Mouse (Mus musculus): ENCODE data around the gene Prtn3. TPM values are rescaled to one million over a fixed set of nuclear protein-coding genes. Genes with fewer than 3 reads are reported as not detected.

The Prtn3 gene
- polyA plus RNA-seq, 1 experiment from 2014 or later: 11.8 TPM

DNA sequence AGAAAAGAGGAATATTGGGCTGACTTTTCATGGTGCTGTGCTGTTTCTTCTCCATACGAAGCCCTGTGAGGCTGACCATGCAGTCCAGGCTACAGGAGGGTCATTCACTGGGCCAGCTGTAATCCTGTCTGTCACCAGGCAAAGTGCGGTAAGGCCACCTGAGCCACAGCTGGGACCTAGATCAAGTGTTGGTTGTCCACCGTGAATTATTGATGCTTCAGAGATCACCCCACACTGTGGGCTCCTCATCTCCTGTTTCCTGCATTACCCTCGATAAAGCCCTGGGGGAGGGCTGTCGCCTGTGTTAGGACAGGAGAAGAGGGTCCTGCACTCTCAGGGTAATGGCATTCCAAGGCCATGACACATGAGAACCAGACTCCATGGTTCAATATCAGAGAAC lies 27.7 kb upstream of the Prtn3 start:
- no peak overlapping the region for H3K4me2 ChIP-seq (replicated peaks)
- H3K27ac ChIP-seq: no peak overlapping the region
- no peak for ATAC-seq (ENCODE audit: low FRiP score)
- no peaks in the 10 kb centered on the region for H3K9me3 ChIP-seq (replicated peaks)
- WGBS: 60% methylated on average over 5 of the region's 5 CpGs
- H3K9ac ChIP-seq: no peak overlapping the region
- H3K27me3 ChIP-seq: no peaks in the 10 kb centered on the region
- H3K4me1 ChIP-seq: peaks cover 24% of the 10 kb centered on the region
- no peaks in the 10 kb centered on the region for H3K36me3 ChIP-seq
- no peak overlapping the region for H3K4me3 ChIP-seq

DNA sequence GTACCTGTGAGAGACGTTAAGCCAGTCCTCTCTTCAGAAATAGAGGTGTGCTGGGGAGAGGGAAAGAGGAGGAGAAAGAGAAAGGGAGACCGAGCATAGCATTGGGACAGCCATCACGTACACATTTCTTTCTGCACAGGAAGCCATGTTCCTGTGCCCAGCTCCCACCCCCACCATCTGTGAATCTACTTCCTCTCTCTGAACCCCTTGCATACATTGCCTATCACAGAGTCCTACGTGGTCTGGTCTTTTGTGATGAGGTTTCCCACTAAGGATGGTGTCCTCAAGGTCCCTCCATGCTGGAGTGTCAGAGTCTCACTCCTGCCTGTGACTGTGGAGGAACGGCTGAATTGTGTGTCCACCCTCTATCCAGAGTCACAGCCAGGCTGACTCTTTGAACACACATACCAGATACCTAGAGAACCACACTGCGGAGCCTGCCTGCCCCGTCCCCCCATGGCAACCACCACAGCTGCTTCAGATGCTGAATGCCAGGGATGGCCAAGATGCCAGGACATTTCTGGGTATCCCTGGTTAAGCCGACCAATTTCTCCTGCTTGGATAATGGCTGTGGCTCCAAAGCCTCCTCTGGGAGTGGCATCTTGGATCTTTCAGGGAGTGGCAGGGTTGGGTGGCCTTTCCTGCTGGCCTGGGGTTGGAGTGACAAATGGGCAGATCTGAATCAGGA lies 24.2 kb upstream of the Prtn3 start:
- Histone ChIP-seq H3K27ac (no peak overlapping the region), H3K36me3 (no peaks in the 10 kb centered on the region), H3K4me3 (no peak overlapping the region), H3K27me3 (no peaks in the 10 kb centered on the region), H3K9ac (peak overlapping the region; percentile 35; the same call in 1 of the 2 replicates), H3K4me1 (peaks cover 28% of the 10 kb centered on the region), H3K4me2 (replicated peaks) (no peak overlapping the region), H3K9me3 (replicated peaks) (no peaks in the 10 kb centered on the region)
- no peak for ATAC-seq (ENCODE audit: low FRiP score)
- 86% methylated on average over 8 of the region's 8 CpGs for WGBS

GRCm38 (mm10) chr10:79851653-79852052 lies 22.6 kb upstream of the Prtn3 start:
- Histone ChIP-seq H3K4me3 (no peak overlapping the region), H3K9me3 (replicated peaks) (no peaks in the 10 kb centered on the region), H3K9ac (0 out of 2 replicates have a peak overlapping the region, but pooled peaks have one; percentile 62), H3K4me1 (peaks cover 41% of the 10 kb centered on the region), H3K4me2 (replicated peaks) (peak overlapping the region; percentile 72), H3K27ac (peak overlapping the region; percentile 99), H3K36me3 (peaks cover 1% of the 10 kb centered on the region; the same call in 1 of the 2 replicates), H3K27me3 (no peaks in the 10 kb centered on the region)
- 83% methylated on average over 3 of the region's 3 CpGs for WGBS
- ATAC-seq (ENCODE audit: low FRiP score): no peak

DNA sequence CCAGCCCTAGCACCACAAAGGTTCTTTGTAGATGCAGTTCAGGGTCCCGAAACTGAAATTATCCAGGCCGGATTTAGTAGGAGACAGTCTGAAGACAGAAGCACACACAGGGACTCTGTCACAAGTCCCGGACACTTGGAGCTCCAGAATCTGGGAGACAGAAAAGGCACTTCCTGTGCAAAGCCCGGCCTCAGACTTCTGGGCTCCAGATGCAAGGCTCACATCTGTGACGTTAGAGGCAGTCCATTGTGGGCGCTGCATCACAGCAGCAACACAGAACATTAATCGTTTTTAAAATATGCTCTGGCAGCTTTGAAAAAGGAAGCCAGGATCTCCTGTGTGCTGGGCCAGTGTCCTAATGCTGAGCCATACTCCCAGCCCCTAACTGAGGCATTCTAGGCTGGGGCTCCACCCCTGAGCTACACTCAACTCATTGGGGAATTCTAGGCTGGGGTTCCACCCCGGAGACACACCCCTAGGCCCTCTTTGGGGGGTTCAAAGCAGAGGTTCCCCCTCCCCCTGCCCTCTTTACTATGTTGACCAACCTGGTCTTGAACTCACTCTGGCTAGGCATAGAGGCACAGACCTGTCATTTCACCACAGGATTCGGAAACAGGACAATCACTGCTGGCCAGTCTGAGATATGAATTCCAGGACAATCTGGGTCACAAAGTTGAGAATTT lies 22.0 kb upstream of the Prtn3 start:
- Histone ChIP-seq H3K4me1 (peaks cover 46% of the 10 kb centered on the region), H3K4me3 (peak overlapping the region; percentile 98; the same call in 1 of the 2 replicates), H3K27ac (peak overlapping the region; percentile 99), H3K9ac (peak overlapping the region; percentile 62), H3K9me3 (replicated peaks) (no peaks in the 10 kb centered on the region), H3K27me3 (no peaks in the 10 kb centered on the region), H3K4me2 (replicated peaks) (peak overlapping the region; percentile 72), H3K36me3 (peaks cover 7% of the 10 kb centered on the region; the same call in 1 of the 2 replicates)
- ATAC-seq (ENCODE audit: low FRiP score): no peak
- WGBS: 57% methylated on average over 9 of the region's 9 CpGs

GRCm38 (mm10) chr10:79852827-79853226 lies 21.4 kb upstream of the Prtn3 start:
- Histone ChIP-seq H3K9ac (peak overlapping the region; percentile 62), H3K4me2 (replicated peaks) (peak overlapping the region; percentile 72), H3K4me1 (peaks cover 52% of the 10 kb centered on the region), H3K9me3 (replicated peaks) (no peaks in the 10 kb centered on the region), H3K4me3 (peak overlapping the region; percentile 98), H3K27me3 (no peaks in the 10 kb centered on the region), H3K36me3 (peaks cover 12% of the 10 kb centered on the region), H3K27ac (peak overlapping the region; percentile 99)
- WGBS: 25% methylated on average over 8 of the region's 8 CpGs
- ATAC-seq (ENCODE audit: low FRiP score): no peak

- Histone ChIP-seq H3K9ac (peak overlapping the region; percentile 62), H3K4me1 (peaks cover 58% of the 10 kb centered on the region), H3K4me3 (peak overlapping the region; percentile 98), H3K27me3 (no peaks in the 10 kb centered on the region), H3K36me3 (peaks cover 17% of the 10 kb centered on the region), H3K27ac (peak overlapping the region; percentile 99), H3K9me3 (replicated peaks) (no peaks in the 10 kb centered on the region), H3K4me2 (replicated peaks) (peak overlapping the region; percentile 72)
- peak; percentile 32 for ATAC-seq (ENCODE audit: low FRiP score)
- 0% methylated on average over 15 of the region's 15 CpGs for WGBS
Observed at GRCm38 (mm10) chr10:79853392-79853791, 20.9 kb upstream of the Prtn3 start.

DNA sequence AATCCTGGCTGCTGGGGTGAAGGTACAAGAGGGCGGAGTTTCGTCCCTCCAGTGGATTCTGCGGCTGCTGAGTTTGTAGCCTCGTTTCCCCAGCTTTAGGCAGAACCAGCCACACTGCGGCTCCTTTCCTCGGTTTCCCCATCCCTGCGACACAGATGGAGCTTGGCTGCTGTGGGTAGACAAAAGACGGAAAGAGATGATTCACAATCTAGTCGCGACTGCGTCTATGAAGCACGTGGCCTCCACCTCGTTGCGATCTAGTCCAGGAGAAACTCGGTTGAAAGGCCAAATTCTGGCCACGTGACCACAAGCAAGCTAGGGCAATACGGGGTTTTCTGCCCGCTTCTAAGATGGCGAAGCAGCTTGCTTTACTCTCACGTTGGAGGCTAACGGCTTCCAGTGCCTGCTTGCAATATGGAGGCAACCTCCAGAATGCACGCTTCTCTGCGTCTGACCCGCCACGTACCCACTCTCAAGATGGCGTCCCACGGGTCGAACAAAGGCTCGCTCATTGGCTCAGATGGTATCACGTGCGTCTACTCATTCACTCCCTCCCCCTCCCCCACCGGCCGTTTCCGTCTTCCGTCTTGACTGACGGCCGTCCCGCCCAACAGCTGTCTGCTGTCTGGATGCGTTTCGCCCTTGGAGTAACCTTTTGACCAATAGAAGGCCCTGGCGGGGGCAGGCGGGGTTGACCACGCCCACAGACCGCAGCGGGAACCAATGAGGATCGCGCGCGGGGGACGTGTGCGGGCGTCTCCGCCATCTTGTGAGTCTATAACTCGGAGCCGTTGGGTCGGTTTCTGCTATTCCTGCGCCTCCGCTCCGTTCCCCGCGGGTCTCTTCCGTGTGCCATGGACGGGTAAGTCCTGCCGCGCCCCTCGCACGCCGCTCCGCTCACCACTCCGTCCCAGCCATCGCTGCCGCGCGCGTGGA lies 20.1 kb upstream of the Prtn3 start, which contains the start of gene Ptbp1:
Gene Ptbp1, plus strand, starts transcription at position 568 of the 936 bp plus-strand sequence.
- Histone ChIP-seq H3K4me2 (replicated peaks) (peak within 1 kb of the TSS; percentile 99), H3K36me3 (peaks cover 24% of the 10 kb centered on the region), H3K4me3 (peak within 1 kb of the TSS; percentile 98), H3K9me3 (replicated peaks) (no peaks in the 10 kb centered on the region), H3K27me3 (no peaks in the 10 kb centered on the region), H3K9ac (peak within 1 kb of the TSS; percentile 98), H3K27ac (peak within 1 kb of the TSS; percentile 100), H3K4me1 (peaks cover 65% of the 10 kb centered on the region)
- ATAC-seq (ENCODE audit: low FRiP score): peak; percentile 92
- under 1% methylated on average over 75 of the region's 75 CpGs for WGBS

- H3K4me1 ChIP-seq: peaks cover 68% of the 10 kb centered on the region
- H3K9ac ChIP-seq: peak overlapping the region; percentile 98
- under 1% methylated on average over 79 of the region's 83 CpGs for WGBS
- no peaks in the 10 kb centered on the region for H3K9me3 ChIP-seq (replicated peaks)
- peak overlapping the region; percentile 99 for H3K4me2 ChIP-seq (replicated peaks)
- peak overlapping the region; percentile 98 for H3K4me3 ChIP-seq
- peak; percentile 47 for ATAC-seq (ENCODE audit: low FRiP score)
- peak overlapping the region; percentile 100 for H3K27ac ChIP-seq
- H3K36me3 ChIP-seq: peaks cover 33% of the 10 kb centered on the region
- H3K27me3 ChIP-seq: no peaks in the 10 kb centered on the region
Observed at GRCm38 (mm10) chr10:79854801-79855541, 19.3 kb upstream of the Prtn3 start.

GRCm38 (mm10) chr10:79855558-79856184 lies 18.6 kb upstream of the Prtn3 start:
- peak overlapping the region; percentile 98 for H3K4me3 ChIP-seq
- no peaks in the 10 kb centered on the region for H3K27me3 ChIP-seq
- ATAC-seq (ENCODE audit: low FRiP score): no peak
- no peaks in the 10 kb centered on the region for H3K9me3 ChIP-seq (replicated peaks)
- 7% methylated on average over 10 of the region's 10 CpGs for WGBS
- peak overlapping the region; percentile 99 for H3K4me2 ChIP-seq (replicated peaks)
- H3K9ac ChIP-seq: peak overlapping the region; percentile 98
- peaks cover 40% of the 10 kb centered on the region for H3K36me3 ChIP-seq
- peaks cover 63% of the 10 kb centered on the region for H3K4me1 ChIP-seq
- peak overlapping the region; percentile 100 for H3K27ac ChIP-seq

DNA sequence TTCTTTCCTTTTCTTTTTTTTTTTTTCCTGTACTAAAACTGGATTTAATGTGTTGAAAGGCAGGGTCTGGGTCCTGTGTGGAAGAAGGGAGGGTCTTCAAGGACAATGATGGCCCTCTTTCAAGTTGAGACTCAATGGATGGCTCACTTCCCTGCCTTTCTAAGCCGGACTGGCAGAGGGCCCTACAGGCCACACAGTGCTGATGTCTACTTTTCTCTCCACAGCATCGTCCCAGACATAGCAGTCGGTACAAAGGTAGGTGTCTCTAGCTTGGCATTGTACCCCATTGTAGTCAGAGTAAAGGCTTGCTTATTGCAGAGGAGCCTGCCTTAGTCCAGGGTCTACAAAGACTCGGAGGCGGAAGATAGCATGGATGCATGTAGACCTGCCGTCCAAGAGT lies 18.0 kb upstream of the Prtn3 start:
- Histone ChIP-seq H3K9ac (peak overlapping the region; percentile 98), H3K4me1 (peaks cover 62% of the 10 kb centered on the region), H3K36me3 (peaks cover 46% of the 10 kb centered on the region), H3K4me3 (peak overlapping the region; percentile 98), H3K27ac (peak overlapping the region; percentile 100; the same call in 1 of the 2 replicates), H3K9me3 (replicated peaks) (no peaks in the 10 kb centered on the region), H3K4me2 (replicated peaks) (peak overlapping the region; percentile 99), H3K27me3 (no peaks in the 10 kb centered on the region)
- ATAC-seq (ENCODE audit: low FRiP score): no peak
- WGBS: 56% methylated on average over 6 of the region's 6 CpGs

Data from hindbrain, embryonic 12.5 days (tissue).